Mouse (Mus musculus) cerebellum, postnatal 14 days (tissue): ENCODE results near the gene Hfe2.
"Not testable (repeated sequence)": the region's sequence is repeated elsewhere in the genome, so short reads cannot be mapped to it uniquely, and the experiment has no call there.

Source experiments
- DNase-seq, 2 experiments: peaks; one replicate each; pipeline ENCODE4 v3.0.0; 2021; ENCODE audit warnings: mixed read lengths in 2 of 2

The Hfe2 gene

GRCm38 (mm10) chr3:96524914-96525313 is at the start of gene Hfe2:
Gene Hfe2 (plus strand): TSS chr3:96525172.
- no peak for DNase-seq

GRCm38 (mm10) chr3:96477084-96477483 is 47.9 kb upstream of the Hfe2 start:
- DNase-seq = no peak

GRCm38 (mm10) chr3:96477558-96477957 is 47.4 kb upstream of the Hfe2 start:
- no peak for DNase-seq

- DNase-seq = no peak
Observed at GRCm38 (mm10) chr3:96479249-96479648, 45.7 kb upstream of the Hfe2 start.

- no peak for DNase-seq
Observed at GRCm38 (mm10) chr3:96480684-96481270, 44.2 kb upstream of the Hfe2 start.

GRCm38 (mm10) chr3:96481856-96482255 is 43.1 kb upstream of the Hfe2 start:
- DNase-seq = no peak

GRCm38 (mm10) chr3:96482451-96482850 is 42.5 kb upstream of the Hfe2 start:
- no peak for DNase-seq

- not testable (repeated sequence) for DNase-seq
Observed at GRCm38 (mm10) chr3:96483044-96483443, 41.9 kb upstream of the Hfe2 start.

GRCm38 (mm10) chr3:96483946-96484345 is 41.0 kb upstream of the Hfe2 start:
- DNase-seq = no peak

GRCm38 (mm10) chr3:96484921-96485320 is 40.1 kb upstream of the Hfe2 start:
- no peak for DNase-seq

GRCm38 (mm10) chr3:96485361-96485760 is 39.6 kb upstream of the Hfe2 start:
- DNase-seq = no peak

- DNase-seq = not testable (repeated sequence)
Observed at GRCm38 (mm10) chr3:96486064-96486827, 38.7 kb upstream of the Hfe2 start.

- not testable (repeated sequence) for DNase-seq
Observed at GRCm38 (mm10) chr3:96486828-96487559, 38.0 kb upstream of the Hfe2 start.

- DNase-seq = peak; percentile 65 to 77
Observed at GRCm38 (mm10) chr3:96487596-96488289, 37.2 kb upstream of the Hfe2 start.

GRCm38 (mm10) chr3:96488290-96488906 is 36.6 kb upstream of the Hfe2 start:
- not testable (repeated sequence) for DNase-seq

GRCm38 (mm10) chr3:96488907-96489629 is 35.9 kb upstream of the Hfe2 start:
- not testable (repeated sequence) for DNase-seq

- DNase-seq = not testable (repeated sequence)
Observed at GRCm38 (mm10) chr3:96489636-96490035, 35.3 kb upstream of the Hfe2 start.

GRCm38 (mm10) chr3:96494456-96494855 is 30.5 kb upstream of the Hfe2 start:
- DNase-seq = not testable (repeated sequence)

GRCm38 (mm10) chr3:96494912-96495311 is 30.1 kb upstream of the Hfe2 start:
- DNase-seq = no peak

- DNase-seq = peak in 1 of 2 experiments; percentile 32
Observed at GRCm38 (mm10) chr3:96495490-96496210, 29.3 kb upstream of the Hfe2 start.

GRCm38 (mm10) chr3:96496216-96496615 is 28.8 kb upstream of the Hfe2 start:
- DNase-seq = no peak
